Mouse (Mus musculus) layer of hippocampus, postnatal 10 days (tissue): ENCODE measurements at regions not wholly inside any gene's neighbourhood (a gene's known extent, or its start where the extent isn't known, plus 50 kb on each side); places are given as distances from the start of the nearest gene placed in this dataset.

Experiments used
- DNase-seq, 2 experiments: peaks; one replicate each; pipeline ENCODE4 v3.0.0; 2021; ENCODE audit warnings: low spot score in 2 of 2

DNA sequence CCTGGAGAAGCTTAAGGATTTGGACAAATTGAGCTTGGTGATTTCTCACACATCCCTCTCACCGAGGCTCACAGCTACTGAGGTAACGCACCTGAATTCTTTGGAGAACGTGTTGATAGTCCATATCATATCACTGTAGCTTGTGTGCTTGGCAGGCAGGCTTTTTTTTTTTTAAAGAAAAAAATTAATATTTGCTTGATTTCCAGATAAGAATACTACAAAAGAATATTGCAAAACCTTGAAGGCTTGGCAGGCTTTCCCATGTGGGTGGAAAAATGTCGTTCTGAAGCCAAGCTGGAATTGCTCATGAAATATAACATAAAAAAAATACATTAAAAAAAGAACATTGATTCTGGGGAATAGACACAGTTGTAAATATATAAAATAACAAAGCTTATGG, 131.8 kb downstream of the Klf5 start:
- DNase-seq: no peak

DNA sequence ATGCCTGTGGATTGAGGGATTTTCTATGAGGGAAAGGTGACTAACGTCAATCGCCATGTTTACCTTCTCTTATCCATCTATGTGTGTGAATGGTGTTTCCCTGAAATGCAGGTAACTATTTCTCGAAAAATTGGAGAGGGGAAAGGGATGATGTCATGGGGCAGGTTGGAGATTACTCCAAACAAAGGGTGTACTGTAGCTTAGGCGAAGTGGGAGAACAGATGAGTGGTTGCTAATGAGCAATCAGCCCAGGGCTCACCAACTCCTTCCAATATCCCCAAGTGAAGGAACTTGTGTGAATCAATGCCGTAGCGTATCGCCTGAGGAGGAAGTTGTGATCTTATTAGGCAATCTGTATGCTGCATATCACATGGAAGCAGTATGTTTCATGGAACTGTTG, 133.2 kb downstream of the Klf5 start:
- no peak for DNase-seq

GRCm38 (mm10) chr14:99434645-99435044, 136.2 kb downstream of the Klf5 start:
- DNase-seq: no peak

DNA sequence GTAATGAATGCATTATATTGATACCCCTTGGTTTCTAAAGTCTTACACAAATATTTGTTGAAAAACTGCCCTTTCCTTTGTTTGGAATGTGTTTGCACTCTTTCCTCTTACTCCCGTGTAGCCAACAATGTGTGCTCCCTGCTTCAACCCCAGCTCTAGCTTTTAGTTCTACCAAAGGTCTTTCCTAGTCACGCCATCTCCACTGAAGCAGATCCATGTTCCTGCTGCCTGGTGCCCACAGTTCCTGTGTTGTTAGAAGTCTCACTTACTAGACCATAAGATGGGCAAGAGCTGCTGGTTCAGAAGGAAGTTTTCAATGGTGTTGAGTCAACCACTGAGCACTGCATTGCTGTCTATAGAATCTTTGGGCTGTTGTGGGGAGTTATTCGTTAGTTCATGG, 137.0 kb downstream of the Klf5 start:
- DNase-seq: no peak

DNA sequence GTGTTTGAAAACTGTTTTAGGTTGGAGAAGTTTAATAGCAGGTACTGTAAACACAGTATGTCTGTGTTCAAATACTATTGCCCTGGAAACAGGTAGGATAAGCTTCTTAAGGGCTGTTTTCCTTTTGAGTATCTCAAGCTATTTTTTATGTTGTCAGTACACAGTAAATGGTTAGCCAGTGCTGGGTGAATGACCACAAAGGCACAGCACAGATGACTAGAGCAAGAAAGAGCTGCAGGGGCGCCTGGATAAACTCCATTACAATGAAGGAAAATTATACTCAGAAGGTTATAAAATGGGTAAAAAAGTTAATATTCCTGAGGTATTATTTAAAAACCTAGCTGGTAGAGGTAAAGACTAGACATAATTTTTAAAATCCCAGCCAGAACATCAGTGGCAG, 137.6 kb downstream of the Klf5 start:
- no peak for DNase-seq

- no peak for DNase-seq
These were observed 150.6 kb downstream of the Klf5 start for GRCm38 (mm10) chr14:99449112-99449511.

- DNase-seq: no peak
These were observed 151.4 kb downstream of the Klf5 start for GRCm38 (mm10) chr14:99449870-99450269.

- no peak for DNase-seq
These were observed 152.8 kb downstream of the Klf5 start for GRCm38 (mm10) chr14:99451110-99451795.

DNA sequence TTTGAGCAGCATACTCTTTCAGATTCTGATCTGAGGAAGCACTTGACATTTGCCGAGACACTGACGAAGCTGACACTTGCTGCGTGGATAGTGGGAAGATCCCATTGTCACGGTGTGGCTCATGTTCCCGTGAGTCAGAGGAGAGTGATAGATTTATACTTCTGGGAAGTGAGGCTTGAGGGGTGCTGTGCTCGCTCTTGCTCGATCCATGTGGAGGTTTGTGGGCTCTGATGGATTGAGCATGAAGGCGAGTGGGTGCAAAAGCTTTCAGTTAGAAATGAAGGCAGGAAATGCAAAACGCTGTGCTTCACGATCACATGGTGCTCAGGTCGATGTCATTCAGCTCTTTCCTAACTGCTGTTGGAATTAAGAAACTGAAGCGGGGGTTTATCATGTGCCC, 155.4 kb downstream of the Klf5 start:
- no peak for DNase-seq

GRCm38 (mm10) chr14:99456555-99456954, 158.1 kb downstream of the Klf5 start:
- no peak for DNase-seq

DNA sequence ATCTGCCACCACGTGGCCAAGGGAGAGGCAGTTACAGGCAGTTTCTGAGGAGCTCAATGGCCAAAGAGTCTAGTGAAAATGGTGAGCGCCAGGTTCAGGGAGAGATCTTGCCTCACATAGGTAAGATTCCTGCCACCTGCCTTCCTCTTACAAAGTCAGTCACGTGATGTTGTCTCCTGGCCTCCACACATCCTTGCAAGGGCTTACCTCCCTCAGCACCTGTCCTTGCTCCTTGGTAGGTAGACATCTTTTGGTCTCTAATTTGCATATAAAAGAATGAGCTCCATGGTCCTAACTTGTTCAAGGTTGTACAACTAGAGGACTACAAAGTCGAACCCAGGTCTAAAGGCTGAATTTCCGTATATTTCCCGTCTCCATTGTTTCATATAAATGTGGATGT, 159.1 kb downstream of the Klf5 start:
- no peak for DNase-seq

DNA sequence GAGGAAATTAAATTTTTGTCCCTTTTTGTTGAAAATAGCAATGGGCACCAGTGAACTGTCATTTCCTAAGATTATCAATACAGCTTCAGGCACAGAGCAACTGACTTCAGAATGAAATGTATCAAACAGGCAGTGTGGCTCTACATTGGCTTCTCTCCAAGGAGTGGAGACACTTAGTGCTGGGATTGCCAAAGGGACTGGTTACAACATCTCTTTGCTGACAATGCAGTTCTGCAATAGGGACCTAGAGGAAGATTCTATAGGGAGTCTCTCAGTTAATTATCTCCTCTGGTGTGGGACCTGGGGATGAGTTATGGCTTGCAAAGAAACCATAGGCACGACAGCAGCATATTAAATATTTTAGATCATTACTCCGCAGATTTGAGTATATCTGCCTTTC, 173.6 kb downstream of the Klf5 start:
- DNase-seq: no peak

- DNase-seq: no peak
These were observed 176.8 kb downstream of the Klf5 start for GRCm38 (mm10) chr14:99475271-99475670.

- no peak for DNase-seq
These were observed 182.0 kb downstream of the Klf5 start for GRCm38 (mm10) chr14:99480325-99481077.

GRCm38 (mm10) chr14:99487981-99488380, 189.5 kb downstream of the Klf5 start:
- DNase-seq: no peak

DNA sequence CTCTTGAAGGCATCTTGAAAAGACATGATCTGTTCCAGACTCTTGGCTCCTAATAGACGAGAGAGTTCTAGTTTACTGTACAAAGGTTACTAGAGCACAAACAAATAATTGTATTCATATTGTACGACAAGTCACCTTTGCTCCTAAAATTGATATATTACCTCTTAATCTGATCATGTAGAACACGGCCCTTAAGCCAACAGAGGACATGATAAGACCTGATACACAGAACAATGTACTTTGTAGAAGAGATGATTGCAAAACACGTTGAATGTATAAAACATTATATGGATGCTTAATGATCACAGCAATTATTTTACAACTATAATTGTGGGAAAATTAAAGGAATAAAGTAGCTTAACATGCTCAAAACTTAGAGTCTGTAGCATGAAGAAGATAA, 194.7 kb downstream of the Klf5 start:
- no peak for DNase-seq

GRCm38 (mm10) chr14:99493659-99494058, 195.2 kb downstream of the Klf5 start:
- DNase-seq: no peak

DNA sequence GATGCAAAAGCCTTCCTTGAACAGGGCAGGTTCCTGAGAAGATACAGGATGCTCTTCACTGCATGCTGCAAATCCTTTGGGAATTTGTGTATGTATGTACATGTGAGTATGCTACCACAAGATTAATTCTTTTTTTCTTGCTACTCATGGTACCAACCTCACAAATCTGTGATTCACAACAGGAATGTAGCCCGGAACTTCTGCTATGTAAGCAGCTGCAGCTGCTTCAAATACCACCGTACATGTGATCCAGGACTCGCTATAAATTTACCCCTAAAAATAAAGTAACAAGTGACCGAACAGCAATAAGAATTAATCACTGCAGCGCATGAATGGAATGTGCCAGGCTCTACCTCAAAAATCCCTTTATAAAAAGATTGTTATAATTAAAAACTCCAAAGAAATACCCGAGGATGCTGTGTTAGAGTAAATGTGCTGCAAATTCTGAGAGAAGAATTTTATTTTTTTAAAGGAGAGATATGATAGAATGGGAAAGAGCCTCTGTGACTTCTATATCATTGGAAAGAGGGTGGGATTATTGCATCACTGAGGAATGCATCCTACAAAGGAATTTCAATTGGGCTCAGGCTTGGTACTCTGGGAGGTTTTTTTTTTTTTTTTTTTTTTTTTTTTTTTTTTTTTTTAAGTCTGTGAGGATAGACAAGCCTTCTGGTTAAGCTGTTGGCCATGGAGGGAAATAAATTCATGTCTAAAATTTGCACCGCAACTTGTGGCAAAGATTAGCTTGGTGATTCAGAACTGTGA, 201.2 kb downstream of the Klf5 start:
- no peak for DNase-seq

GRCm38 (mm10) chr14:99504909-99505308, 206.4 kb downstream of the Klf5 start:
- DNase-seq: no peak

DNA sequence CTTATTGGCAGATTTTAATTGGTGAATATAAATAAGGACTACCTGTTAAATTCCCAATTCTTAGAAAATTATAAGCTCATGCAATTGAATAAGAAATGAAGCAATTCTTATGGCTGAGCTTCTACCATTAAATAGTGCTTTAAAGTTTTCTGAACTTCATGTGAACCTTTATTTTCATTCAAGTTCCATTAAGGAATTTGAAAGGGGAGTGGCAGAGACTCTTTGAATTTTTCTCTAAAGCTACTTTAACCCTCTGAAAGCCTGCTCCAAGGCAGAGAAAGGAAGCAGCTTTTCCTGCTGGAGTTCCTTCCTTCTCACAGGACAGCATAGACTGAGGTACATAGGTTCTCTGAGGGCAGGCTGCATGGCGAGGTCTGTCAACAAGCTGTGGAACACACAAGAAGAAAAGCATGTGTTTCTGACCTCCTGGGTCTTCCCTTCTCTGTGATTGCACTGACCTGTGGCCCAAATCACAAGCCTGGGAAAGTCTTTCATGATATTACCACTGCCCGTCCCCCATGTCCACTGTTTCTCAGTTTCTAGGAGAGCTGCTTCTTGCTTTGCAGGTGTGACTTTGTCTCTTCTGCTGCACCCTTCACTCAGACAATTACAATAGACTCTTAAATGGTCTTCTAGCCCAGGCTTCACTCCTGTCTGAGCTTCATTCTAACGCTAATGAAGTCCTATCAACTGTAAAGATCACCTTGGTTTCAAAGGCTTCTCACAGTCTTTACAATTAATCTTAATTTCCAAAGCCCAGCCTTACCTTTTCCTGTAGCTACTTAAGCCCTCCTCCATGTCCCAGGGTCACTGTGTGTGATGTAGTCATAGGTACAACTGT, 211.4 kb downstream of the Klf5 start:
- no peak for DNase-seq

DNA sequence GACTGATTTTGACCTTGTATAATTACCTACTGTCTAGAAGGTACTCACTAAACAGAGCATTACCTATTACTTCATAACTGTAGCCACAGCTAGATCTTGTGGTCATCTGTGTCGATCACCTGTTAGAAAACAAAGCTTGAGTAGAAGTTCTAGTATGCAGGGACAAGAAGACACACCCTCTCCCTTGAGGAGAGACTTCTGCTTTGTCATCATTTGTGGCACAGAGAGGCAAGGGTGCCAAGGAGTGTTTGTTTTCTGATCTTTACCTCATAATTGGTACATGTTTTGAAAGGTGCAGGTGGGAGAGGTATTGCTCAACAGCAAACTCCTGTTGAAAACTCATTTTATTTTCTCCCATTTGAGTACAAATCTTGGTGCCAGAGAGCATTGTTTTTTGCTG, 217.0 kb downstream of the Klf5 start:
- DNase-seq: no peak
